Mouse (Mus musculus) testis, adult 2 months (tissue): ENCODE data around the gene Poc5. TPM values are rescaled to one million over a fixed set of nuclear protein-coding genes. Genes with fewer than 3 reads are reported as not detected.

Experiments used
- H3K27ac ChIP-seq: fragments of 200-500 bp; 2 replicates; pipeline ENCODE4 v1.5.1; 2012; ENCODE audit warnings: low read depth, low read length; ENCODE audit not compliant: control insufficient read depth, insufficient read depth
- H3K27me3 ChIP-seq: fragments of 200-500 bp; 2 replicates; pipeline ENCODE4 v1.6.1; 2012; ENCODE audit warnings: mild to moderate bottlenecking, low read length, moderate library complexity; ENCODE audit not compliant: control insufficient read depth, insufficient read depth
- H3K36me3 ChIP-seq: fragments of 200-500 bp; 2 replicates; pipeline ENCODE4 v1.6.1; 2012; ENCODE audit warnings: mild to moderate bottlenecking, low read length; ENCODE audit not compliant: control insufficient read depth, insufficient read depth
- H3K4me1 ChIP-seq: fragments of 200-500 bp; 2 replicates; pipeline ENCODE4 v1.6.1; 2012; ENCODE audit warnings: low read length; ENCODE audit not compliant: control insufficient read depth, insufficient read depth
- H3K4me3 ChIP-seq: fragments of 200-500 bp; 2 replicates; pipeline ENCODE4 v1.5.1; 2012; ENCODE audit warnings: low read depth, mild to moderate bottlenecking, low read length, moderate library complexity, mixed read lengths; ENCODE audit not compliant: control insufficient read depth
- CTCF ChIP-seq: fragments of 200-500 bp; IDR thresholded peaks from 2 replicates; pipeline ENCODE4 v1.5.1; 2012; ENCODE audit warnings: low read depth, mild to moderate bottlenecking, inconsistent platforms, low read length, moderate library complexity; ENCODE audit not compliant: control insufficient read depth, insufficient read depth, insufficient replicate concordance
- POLR2A ChIP-seq: fragments of 200-500 bp; IDR thresholded peaks from 2 replicates; pipeline ENCODE4 v1.6.1; 2012; ENCODE audit warnings: low read depth, mild to moderate bottlenecking, inconsistent platforms, low read length, moderate library complexity; ENCODE audit not compliant: control insufficient read depth
- polyA plus RNA-seq: library from polyadenylated mRNA; depleted of rRNA; stranded (reverse); fragments of >200 nt; gene quantifications from 2 replicates; pipeline ENCODE4 v1.2.3, GENCODE M21; 2012; rRNA removed

Gene Poc5
- polyA plus RNA-seq, 1 experiment = 16.2 TPM

DNA sequence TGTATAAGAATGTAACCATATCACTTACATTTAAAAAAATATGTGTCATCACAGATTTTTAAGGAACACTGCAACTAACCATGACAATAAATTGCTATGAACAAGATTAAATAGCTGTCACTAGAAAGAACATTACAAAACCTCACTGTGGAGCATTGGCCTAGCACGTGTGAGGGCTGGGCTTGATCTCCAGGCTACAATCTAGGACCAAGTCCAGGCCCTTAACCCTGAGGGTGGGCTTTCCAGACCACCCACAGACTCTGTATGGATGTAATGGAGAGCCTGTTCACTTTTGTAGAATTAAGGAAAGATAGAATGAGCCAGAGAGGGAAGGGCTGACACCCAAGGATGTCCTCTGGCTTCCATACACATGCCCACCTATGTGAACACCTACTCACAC is 74.5 kb downstream of the Poc5 start:
- no peak overlapping the region for H3K4me3 ChIP-seq
- TF ChIP-seq CTCF (no peak), POLR2A (no peak)
- no peaks in the 10 kb centered on the region for H3K27me3 ChIP-seq
- H3K36me3 ChIP-seq = no peaks in the 10 kb centered on the region
- H3K4me1 ChIP-seq = no peaks in the 10 kb centered on the region
- no peak overlapping the region for H3K27ac ChIP-seq

DNA sequence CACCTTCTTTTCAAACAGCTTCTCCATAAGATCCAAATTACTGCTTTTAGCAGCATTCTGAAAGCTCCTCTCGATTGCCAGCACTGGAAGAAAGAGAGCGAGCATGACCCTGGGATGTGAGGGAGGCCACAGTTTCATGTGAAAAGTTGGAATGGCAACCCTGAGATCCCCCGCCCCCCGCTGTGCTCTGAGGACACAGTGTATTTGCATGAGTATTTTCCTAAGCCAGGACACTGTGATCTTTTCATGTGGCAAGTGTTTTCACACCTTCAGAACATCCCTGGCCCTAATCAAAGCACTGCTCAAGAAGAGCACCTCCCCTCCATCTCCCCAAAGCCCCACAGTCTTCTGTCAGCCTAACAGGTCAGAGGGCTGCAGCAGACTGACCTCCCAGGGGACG is 77.2 kb downstream of the Poc5 start:
- Histone ChIP-seq H3K36me3 (no peaks in the 10 kb centered on the region), H3K27ac (no peak overlapping the region; the same call in 1 of the 2 replicates), H3K27me3 (no peaks in the 10 kb centered on the region), H3K4me1 (peaks cover 9% of the 10 kb centered on the region), H3K4me3 (no peak overlapping the region)
- no peak for TF ChIP-seq CTCF
- no peak for TF ChIP-seq POLR2A

Other genes starting within 250 kb of the Poc5 start
- gene Ankdd1b, start 82.9 kb downstream of the Poc5 start, polyA plus RNA-seq = 0.17 and 0.99 TPM in 2 replicates
- gene Gm17622, start 102.4 kb downstream of the Poc5 start, polyA plus RNA-seq = not detected in 2 replicates
- 14.1 and 17.0 TPM in 2 replicates for gene Polk, start 154.3 kb downstream of the Poc5 start, polyA plus RNA-seq
- 53.9 and 59.6 TPM in 2 replicates for gene Col4a3bp, start 154.3 kb downstream of the Poc5 start, polyA plus RNA-seq